Mouse (Mus musculus) neutrophil, adult 5-6 weeks (primary cell): ENCODE results near the gene Degs1. TPM values are rescaled to one million over a fixed set of nuclear protein-coding genes. Genes with fewer than 3 reads are reported as not detected.

ENCODE experiments used
- ATAC-seq: fragments of 151-379, 151-347 bp; 2 replicates; pipeline ENCODE4 v1.8.0; 2017; ENCODE audit warnings: mild to moderate bottlenecking, moderate TSS enrichment; ENCODE audit not compliant: insufficient number of reproducible peaks, poor library complexity, low FRiP score, severe bottlenecking; ENCODE audit errors: extremely low read depth
- total RNA-seq: library from RNA; stranded (forward); fragments of 200-1000 nt; gene quantifications from 2 replicates; pipeline ENCODE4 v1.2.3, GENCODE M21; 2017

Degs1 gene
- total RNA-seq, 1 experiment from 2014 or later = 54.7 TPM

- no peak for ATAC-seq
These were observed 2.2 kb upstream of the Degs1 start for GRCm38 (mm10) chr1:182284795-182285194.

DNA sequence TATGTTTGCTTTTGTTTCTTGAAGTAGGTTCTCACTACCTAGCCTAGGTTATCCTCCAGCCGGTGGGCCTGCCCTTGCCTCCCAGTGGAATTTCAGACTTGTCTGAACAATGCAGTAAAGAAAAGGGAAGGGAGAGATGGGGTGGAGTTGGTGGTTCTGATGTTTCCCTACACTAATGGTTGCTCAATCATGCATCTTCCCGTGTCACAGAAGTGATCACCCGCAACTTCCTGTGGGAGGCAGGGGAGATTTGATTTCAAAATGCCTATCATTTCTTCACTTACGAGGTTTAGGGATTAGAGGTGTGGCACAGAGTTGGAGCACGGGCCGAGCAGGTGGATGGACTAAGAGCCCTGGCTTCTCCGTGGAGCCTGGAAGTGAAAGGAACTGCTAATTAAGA is 627 bp upstream of the Degs1 start:
- peak; percentile 35; the same call in 1 of the 2 replicates for ATAC-seq

- ATAC-seq = no peak
These were observed 1.3 kb downstream of the Degs1 start for GRCm38 (mm10) chr1:182281251-182281711.

GRCm38 (mm10) chr1:182280577-182280976 is 2.0 kb downstream of the Degs1 start:
- no peak for ATAC-seq

DNA sequence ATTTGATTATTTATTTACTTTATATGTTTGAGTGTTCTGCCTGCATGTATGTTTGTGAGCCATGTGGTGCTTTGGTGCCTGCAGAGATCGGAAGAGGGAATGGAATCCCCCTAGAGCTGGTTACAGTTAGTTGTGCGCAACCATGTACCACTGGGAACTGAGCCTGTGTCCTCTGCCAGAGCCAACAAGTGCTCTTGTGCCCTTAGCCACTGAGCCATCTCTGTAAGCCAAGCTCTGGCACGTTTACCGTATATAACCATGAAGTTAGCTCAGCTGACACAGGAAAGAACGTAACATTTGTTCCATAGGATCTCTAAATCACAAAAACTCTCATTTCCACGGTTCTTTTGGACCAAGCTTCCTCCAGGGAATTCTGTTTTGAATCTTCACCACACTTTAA is 2.6 kb downstream of the Degs1 start:
- no peak for ATAC-seq

DNA sequence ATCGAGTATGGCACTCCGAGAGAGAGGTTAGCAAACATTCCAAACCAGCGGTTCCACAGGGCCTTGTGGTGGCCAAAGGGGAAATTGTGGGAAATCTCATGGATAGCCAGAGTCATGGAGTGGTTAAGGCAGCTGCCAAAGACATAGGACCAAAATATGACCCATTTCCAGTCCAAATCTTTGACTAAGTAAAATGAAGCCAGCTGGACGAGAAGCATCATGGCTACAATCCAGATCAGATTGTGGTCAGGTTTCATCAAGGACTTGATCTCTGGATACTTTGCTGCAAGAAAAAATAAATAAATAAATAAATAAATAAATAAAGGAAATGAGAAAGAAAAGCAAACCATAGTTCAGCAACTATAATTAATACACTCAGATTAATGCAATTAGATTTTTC is 3.2 kb downstream of the Degs1 start:
- no peak for ATAC-seq

DNA sequence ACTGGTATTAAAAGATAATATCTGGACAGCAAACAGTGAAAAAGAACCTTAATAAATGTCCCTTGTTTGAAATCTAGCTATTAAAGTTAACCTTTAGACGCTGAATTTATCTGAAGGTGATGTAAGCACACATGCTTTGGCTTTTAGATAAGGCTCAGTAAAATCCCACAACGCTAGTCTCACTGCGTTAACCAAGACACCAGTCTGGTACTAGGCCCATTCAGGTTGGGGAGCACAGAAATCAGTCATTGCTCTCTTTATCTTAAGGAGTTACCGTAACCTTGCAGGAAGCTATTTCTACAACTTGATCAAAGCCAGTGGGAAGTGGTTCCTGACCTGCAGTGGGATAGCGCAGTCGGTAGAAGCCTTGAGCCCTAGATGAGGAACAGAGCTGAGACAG is 7.5 kb downstream of the Degs1 start:
- ATAC-seq = no peak

DNA sequence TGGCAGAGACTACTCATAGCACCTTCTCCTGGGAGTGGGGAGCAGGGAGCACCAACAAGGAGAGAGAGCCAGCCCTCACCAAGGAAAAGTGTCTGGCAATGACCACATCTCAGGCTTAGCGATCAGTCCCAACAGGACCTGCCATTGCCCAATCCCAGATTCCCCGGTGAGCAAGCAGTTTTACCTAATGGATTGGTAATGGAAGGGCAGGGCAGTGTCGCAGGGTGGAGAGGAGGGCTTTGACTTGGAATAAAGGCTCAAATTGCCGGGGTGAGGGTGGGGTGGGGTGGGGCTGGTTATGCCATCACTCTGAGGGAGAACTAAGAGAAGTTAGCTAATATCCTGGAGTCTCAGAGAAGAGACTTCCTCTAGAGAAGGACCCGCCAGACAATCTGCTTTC is 11.0 kb downstream of the Degs1 start:
- 0 out of 2 replicates have a peak, but pooled peaks have one; percentile 37 for ATAC-seq

DNA sequence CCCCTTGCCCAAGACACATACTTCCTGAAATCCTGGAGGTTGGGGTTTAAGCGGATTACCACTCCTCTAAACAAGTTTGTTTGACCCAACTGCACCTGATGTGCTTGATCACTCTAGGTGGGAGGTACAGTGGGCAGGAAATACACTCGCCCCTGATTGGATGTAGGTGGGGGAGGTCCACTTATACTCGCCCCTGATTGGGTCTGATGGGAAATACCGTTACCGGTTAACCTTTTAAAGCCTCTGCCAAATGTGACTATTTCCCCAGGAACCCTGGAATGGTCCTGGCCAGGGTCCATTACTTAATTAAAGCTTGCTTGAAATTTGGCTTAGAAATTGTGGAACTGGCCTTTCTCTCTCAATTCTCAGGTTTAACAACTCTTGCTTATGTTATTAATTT is 11.5 kb downstream of the Degs1 start:
- no peak for ATAC-seq

DNA sequence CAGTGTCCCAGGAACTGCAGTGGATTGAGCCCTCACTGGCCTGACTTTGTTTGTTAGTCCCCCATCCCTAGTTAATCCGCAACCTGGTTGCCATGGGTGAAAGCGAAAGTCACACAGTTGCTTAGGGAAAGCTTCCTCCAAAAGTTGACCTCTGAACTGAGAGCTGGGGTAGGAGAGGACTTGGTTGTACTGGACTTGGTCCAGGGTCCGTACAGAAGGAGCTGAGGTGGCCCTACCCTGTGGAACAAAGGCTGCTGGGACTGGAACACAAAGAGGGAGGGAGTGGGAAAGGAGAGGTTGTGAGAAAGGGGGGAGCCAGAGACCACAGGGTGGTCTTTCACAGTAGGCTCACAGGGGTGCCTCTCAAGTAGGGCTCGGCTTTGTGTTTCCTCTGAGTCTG is 14.3 kb downstream of the Degs1 start:
- no peak for ATAC-seq

DNA sequence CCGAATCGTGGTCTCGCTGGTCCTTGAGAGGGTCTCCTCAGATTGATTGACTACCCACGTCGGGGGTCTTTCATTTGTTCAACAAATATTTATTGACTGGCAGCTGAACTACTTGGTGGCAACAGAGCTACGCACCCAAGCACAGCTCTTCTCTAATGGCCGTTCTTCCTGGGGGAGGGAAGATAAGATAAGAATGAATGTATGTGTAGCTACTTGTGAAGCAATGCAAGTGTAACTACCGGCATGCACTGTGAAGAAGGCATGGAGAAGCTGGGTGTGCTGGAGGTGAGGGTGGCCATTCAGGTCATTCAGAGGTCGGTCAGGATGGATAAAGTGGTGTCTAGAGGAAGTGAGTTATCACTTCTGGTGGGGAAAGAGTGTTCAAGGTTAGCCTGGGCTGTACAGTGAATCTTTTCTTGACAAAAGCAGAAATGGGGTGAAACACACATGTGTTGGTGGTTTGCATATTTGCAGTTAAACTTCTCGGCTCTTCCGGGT is 16.5 kb downstream of the Degs1 start:
- ATAC-seq = no peak

GRCm38 (mm10) chr1:182256041-182256680 is 26.4 kb downstream of the Degs1 start:
- no peak for ATAC-seq

DNA sequence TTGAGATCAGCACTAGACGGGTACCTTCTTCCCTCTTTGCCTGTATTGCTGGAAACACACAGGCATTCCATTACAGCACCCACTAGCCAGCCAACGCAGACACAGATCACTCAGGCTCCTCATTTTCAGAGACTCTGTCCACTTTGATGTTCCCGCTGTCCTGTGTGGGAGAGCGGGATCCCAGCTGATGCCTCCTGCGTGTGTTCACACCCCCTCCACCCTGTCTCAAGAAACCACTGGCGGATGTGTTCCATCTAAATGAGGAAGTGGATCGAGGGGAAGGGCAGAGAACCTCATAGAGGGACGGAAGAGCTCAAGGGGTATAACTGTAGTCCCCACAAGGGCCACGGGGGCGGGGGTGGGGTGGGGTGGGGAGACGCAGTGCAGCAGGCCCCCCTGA is 27.6 kb downstream of the Degs1 start:
- ATAC-seq = peak; percentile 93

GRCm38 (mm10) chr1:182254618-182255017 is 28.0 kb downstream of the Degs1 start:
- ATAC-seq = peak; percentile 84

- ATAC-seq = no peak
These were observed 28.7 kb downstream of the Degs1 start for GRCm38 (mm10) chr1:182253756-182254534.

- ATAC-seq = no peak
These were observed 30.0 kb downstream of the Degs1 start for GRCm38 (mm10) chr1:182252534-182253171.

- ATAC-seq = no peak
These were observed 31.9 kb downstream of the Degs1 start for GRCm38 (mm10) chr1:182250734-182251133.

- ATAC-seq = no peak
These were observed 33.3 kb downstream of the Degs1 start for GRCm38 (mm10) chr1:182249298-182249697.

DNA sequence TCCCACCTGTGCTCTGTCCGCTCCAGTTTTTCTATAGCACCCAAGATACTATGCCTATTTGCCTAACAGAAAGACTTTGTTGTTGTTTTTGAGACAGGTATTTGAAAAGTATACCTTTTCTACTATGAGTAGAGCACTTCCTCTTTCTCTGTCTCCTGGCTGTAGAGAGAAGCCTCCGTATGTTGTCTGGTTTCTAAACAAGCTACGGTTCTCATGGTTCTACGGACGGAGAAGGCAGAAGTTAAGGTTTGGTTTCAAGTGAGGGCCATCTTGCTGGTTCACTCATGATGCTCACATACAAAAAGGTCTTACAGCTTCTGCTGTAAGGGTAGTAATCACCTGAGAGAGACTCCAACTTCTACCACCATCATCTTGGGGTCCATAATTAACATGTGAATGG is 37.6 kb downstream of the Degs1 start:
- peak; percentile 58 for ATAC-seq
